Mouse (Mus musculus): ENCODE results near the gene Gal. TPM values are rescaled to one million over a fixed set of nuclear protein-coding genes. Genes with fewer than 3 reads are reported as not detected.

The Gal gene
- polyA plus RNA-seq, 1 experiment from 2014 or later, result 1.0 TPM

DNA sequence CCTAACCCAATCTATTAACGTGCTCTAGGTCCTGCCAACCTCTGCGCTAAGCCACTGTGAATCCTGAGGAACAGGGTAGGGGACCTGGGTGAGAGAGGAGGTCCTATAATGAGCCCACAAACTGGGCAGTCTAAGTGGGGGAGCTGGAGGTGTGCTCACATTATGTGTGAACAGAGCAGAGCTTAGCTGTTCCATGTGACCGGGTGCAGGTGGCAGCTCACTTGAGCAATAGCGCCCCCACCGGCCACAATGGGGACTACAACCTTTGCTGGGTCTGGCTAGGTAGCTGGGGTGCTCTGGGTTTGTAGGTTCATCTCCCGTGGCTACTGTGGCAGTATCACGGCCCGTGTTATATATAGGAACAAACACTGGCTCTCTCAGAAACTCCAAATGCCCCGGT, 22.5 kb upstream of the Gal start:
- Histone ChIP-seq H3K27me3 (no peaks in the 10 kb centered on the region), H3K9me3 (no peaks in the 10 kb centered on the region), H3K4me1 (no peaks in the 10 kb centered on the region), H3K4me3 (no peak overlapping the region), H3K4me2 (no peak overlapping the region), H3K9ac (no peak overlapping the region), H3K36me3 (no peaks in the 10 kb centered on the region), H3K27ac (no peak overlapping the region)
- no peak for ATAC-seq (ENCODE audit: borderline replicate concordance, extremely low read depth, low FRiP score, low TSS enrichment)
- whole genome bisulfite sequencing, result 48% methylated on average over 9 of the region's 9 CpGs

DNA sequence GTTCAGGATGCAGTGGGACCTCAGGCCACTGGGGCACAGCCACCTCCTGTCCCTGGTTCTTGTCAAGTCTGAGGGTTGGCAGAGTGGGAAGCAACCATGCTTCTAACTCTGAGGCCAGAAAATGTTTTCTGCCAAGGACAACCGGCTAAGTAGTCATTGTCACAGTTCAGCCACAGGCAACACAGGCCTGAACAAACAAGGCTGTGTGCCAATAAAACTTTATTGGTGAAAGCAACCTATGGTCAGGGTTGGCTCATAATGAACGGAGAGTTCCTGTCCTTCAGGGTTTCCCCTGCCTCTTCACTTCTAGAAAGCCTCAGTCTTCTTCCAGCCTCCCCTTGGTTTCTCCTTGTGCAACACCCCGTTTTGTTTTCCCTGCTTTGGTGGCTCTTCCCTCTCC, 21.5 kb upstream of the Gal start:
- no peak for ATAC-seq (ENCODE audit: borderline replicate concordance, extremely low read depth, low FRiP score, low TSS enrichment)
- Histone ChIP-seq H3K4me1 (no peaks in the 10 kb centered on the region), H3K9me3 (no peaks in the 10 kb centered on the region), H3K4me3 (no peak overlapping the region), H3K36me3 (no peaks in the 10 kb centered on the region), H3K9ac (no peak overlapping the region), H3K4me2 (no peak overlapping the region), H3K27ac (no peak overlapping the region), H3K27me3 (no peaks in the 10 kb centered on the region)
- 70% methylated on average over 3 of the region's 3 CpGs for WGBS

DNA sequence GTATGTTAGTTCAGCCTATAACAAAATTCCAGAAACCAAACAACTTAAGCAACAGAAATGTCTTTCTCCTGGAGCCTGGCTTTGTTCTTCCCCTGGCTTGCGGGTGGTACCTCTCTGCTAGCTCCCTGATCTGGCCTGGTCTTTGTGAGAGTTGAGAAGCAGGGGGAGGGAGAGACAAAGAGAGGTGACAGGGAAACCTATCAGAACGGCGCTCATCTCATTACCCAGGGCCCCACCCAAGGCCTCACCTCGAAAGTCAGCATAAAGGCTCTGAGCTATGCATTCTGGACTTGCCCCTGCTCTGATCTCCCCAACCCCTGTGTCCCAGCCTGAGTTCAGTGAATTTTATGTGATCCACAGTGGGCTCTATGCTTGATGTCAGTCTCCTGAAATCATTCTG, 20.3 kb upstream of the Gal start:
- no peak overlapping the region for H3K4me2 ChIP-seq
- no peaks in the 10 kb centered on the region for H3K36me3 ChIP-seq
- H3K4me3 ChIP-seq, result no peak overlapping the region
- no peaks in the 10 kb centered on the region for H3K4me1 ChIP-seq
- no peak overlapping the region for H3K9ac ChIP-seq
- H3K27me3 ChIP-seq, result no peaks in the 10 kb centered on the region
- H3K9me3 ChIP-seq, result no peaks in the 10 kb centered on the region
- no peak for ATAC-seq (ENCODE audit: borderline replicate concordance, extremely low read depth, low FRiP score, low TSS enrichment)
- 41% methylated on average over 4 of the region's 4 CpGs for WGBS
- no peak overlapping the region for H3K27ac ChIP-seq

DNA sequence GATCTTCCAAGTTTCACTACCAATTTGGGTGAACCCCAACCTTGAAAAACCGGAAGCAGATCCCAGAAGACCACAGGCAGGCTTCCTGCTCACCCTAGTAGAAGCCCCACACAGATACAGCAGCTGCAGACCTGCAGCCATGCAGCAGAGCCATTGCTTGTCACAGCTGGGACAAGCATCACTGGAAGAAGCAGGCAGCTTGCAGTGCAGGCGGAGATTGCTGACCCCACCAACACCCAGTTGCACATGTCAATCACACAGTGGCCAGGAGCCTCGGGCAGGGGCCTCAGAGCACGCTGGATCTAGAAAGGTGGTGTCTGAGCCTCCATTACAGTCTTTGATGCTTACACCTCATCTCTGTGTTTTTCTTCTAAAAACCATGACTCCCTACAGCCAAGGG, 19.8 kb upstream of the Gal start:
- no peaks in the 10 kb centered on the region for H3K4me1 ChIP-seq
- no peak overlapping the region for H3K27ac ChIP-seq
- H3K36me3 ChIP-seq, result no peaks in the 10 kb centered on the region
- no peaks in the 10 kb centered on the region for H3K9me3 ChIP-seq
- no peak overlapping the region for H3K9ac ChIP-seq
- 31% methylated on average over 4 of the region's 4 CpGs for WGBS
- no peak overlapping the region for H3K4me3 ChIP-seq
- no peaks in the 10 kb centered on the region for H3K27me3 ChIP-seq
- no peak overlapping the region for H3K4me2 ChIP-seq
- no peak for ATAC-seq (ENCODE audit: borderline replicate concordance, extremely low read depth, low FRiP score, low TSS enrichment)

DNA sequence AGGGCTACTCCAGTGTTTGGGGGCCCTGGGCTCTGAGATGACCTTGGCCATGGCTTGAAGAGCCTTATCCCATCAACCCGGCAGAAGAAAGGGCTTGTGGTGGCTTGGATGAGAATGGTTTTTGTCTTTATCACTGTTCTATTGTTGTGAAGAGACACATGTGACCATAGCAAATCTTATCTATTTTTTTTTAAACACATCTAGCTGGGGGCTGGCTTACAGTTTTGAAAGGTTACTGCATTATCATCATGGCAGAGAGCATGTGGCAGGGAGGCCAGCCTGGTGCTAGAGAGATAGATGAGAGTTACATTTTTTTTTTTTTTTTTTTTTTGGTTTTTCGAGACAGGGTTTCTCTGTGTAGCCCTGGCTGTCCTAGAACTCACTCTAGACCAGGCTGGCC, 17.6 kb upstream of the Gal start:
- Histone ChIP-seq H3K27me3 (no peaks in the 10 kb centered on the region), H3K9me3 (no peaks in the 10 kb centered on the region), H3K9ac (no peak overlapping the region), H3K4me3 (no peak overlapping the region), H3K4me1 (no peaks in the 10 kb centered on the region), H3K4me2 (no peak overlapping the region), H3K36me3 (no peaks in the 10 kb centered on the region), H3K27ac (no peak overlapping the region)
- ATAC-seq (ENCODE audit: borderline replicate concordance, extremely low read depth, low FRiP score, low TSS enrichment), result no peak
- WGBS, result 67% methylated on average over 2 of the region's 2 CpGs

DNA sequence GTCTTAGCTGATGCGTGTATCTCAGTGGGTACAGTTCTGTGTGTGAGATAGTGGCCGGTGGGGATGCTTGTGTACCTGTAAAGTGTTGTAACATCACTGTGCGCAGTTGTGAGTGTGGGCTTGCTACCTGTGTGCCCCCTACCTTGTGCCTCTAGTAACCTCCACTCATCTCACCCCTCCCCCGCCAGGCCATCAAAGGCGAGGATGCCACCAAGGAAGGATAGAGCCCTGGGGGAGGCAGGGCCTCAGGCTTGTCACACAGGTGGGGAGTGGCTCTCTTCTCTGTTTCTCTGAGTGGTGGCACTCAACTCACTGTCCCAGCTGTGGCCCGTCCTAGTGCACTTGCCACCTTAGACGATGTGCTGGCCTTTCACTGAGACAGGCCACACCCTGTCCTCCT, 16.7 kb upstream of the Gal start:
- Histone ChIP-seq H3K4me2 (no peak overlapping the region), H3K27ac (no peak overlapping the region), H3K9ac (no peak overlapping the region), H3K36me3 (no peaks in the 10 kb centered on the region), H3K27me3 (no peaks in the 10 kb centered on the region), H3K4me1 (no peaks in the 10 kb centered on the region), H3K4me3 (no peak overlapping the region), H3K9me3 (no peaks in the 10 kb centered on the region)
- no peak for ATAC-seq (ENCODE audit: borderline replicate concordance, extremely low read depth, low FRiP score, low TSS enrichment)
- 59% methylated on average over 7 of the region's 7 CpGs for WGBS

DNA sequence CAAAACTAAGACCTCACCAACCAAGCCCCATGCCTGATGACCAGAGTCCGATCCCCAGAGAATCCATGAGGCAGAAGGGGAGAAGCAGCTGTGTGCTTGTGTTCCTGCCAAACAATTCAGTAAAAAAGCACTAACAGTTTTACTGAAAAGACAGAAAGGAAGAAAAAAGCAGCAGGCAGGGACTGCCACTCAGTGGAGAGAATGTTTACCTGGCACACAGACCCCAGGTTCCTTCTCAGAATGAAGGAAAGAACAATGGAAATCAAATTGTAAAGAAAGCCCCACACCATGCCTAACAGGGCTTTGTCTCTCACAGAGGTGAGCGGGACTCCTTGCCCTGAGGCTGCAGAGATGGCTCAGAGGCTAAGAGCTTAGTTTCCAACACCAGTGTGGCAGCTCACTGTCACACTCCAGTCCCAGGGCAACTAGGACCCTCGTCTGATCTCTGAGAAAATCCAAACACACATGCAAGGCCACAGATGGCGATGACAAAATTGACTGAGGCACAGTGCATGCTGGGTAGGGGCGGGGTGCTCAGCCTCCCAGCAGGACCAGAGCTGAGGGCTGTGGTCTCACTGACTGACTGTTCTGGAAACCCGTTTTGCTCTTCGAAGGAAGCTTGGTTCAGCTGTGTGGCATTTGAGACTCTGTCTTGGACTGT, 14.9 kb upstream of the Gal start:
- no peak overlapping the region for H3K27ac ChIP-seq
- ATAC-seq (ENCODE audit: borderline replicate concordance, extremely low read depth, low FRiP score, low TSS enrichment), result no peak
- 42% methylated on average over 7 of the region's 7 CpGs for WGBS
- no peaks in the 10 kb centered on the region for H3K27me3 ChIP-seq
- no peak overlapping the region for H3K9ac ChIP-seq
- no peaks in the 10 kb centered on the region for H3K4me1 ChIP-seq
- no peaks in the 10 kb centered on the region for H3K9me3 ChIP-seq
- no peak overlapping the region for H3K4me3 ChIP-seq
- no peak overlapping the region for H3K4me2 ChIP-seq
- no peaks in the 10 kb centered on the region for H3K36me3 ChIP-seq

DNA sequence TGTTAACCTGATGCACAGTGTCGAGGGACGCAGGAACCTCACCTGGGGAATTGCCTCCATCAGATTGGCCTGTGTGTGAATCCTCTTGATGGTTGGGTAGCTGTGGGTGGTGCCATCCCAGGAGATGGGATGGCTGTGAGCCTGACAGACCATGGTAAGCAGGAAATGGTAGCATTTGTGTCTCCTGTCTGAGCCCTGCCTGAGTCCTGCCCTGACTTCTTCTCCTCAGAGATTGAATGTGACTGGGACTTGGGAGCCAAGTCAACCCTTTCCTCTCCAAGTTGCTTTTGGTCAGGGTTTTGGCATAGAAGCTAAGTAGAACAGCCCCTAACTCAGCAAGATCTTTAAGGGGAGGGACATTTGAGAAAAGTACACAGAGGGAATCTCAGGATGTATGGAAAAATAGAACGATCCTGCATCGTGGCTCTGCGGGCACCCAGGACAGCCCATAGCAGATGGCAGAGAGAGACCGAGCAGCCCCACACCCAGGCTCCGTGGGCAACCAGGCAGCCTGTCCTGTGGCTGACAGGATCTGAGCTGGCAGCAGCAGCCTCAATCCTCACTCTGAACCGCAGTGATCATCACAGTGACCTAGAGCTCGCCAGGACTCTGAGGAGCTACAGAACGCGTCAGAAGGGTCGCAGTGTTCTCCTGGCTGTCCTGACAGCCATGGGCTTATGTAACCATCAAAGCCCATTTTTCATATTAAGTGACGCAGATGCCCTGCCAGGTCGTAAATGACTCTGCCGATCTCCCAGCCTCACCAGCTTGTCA, 13.9 kb upstream of the Gal start:
- Histone ChIP-seq H3K27ac (no peak overlapping the region), H3K4me1 (no peaks in the 10 kb centered on the region), H3K4me2 (no peak overlapping the region), H3K9me3 (no peaks in the 10 kb centered on the region), H3K36me3 (no peaks in the 10 kb centered on the region), H3K27me3 (no peaks in the 10 kb centered on the region), H3K4me3 (no peak overlapping the region), H3K9ac (no peak overlapping the region)
- WGBS, result 65% methylated on average over 15 of the region's 15 CpGs
- no peak for ATAC-seq (ENCODE audit: borderline replicate concordance, extremely low read depth, low FRiP score, low TSS enrichment)

DNA sequence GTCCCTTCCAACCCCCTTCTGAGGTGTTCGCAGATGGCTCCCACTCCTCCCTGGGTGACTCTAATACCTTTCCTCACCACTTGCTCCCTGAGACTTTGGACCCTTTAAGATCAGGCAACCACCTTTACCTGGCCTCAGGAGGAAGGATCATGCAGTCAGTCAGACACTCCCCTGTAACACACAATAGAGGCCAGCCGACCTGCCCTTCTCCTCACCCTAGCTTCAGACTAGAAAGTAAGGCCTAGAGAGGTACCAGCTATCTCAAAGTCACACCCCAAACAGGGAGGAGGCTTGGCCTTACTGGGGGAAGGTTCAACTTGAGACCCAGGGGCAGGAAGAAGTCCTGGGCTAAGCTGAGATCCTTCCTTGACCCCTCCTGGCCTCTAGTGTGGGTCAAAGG, 9.9 kb upstream of the Gal start:
- Histone ChIP-seq H3K4me1 (0 out of 2 replicates have a peak, but pooled peaks cover 3% of the 10 kb centered on the region), H3K9me3 (no peaks in the 10 kb centered on the region), H3K4me3 (no peak overlapping the region), H3K36me3 (no peaks in the 10 kb centered on the region), H3K27me3 (no peaks in the 10 kb centered on the region), H3K9ac (no peak overlapping the region), H3K27ac (no peak overlapping the region), H3K4me2 (no peak overlapping the region)
- ATAC-seq (ENCODE audit: borderline replicate concordance, extremely low read depth, low FRiP score, low TSS enrichment), result no peak
- 56% methylated on average over 2 of the region's 2 CpGs for WGBS

DNA sequence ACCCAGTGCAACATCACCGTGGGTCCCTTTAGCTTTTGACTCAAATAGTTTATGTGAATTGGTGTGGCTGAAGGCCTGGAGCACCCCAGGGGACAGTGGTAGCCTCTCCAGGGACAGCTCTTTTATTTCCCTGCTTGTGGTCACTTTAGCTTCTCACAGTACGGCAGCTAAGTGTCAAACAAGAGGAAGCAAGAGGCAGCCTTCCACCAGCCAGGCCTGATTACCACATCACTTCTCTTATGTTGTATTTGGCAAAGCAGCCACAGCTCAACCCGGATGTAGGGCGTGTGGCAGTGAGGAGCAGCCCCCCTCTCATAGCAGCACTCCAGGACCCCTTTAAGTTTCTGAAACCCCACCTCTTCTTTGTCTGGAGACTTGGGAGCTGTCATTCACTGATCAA, 8.6 kb upstream of the Gal start:
- 31% methylated on average over 4 of the region's 4 CpGs for WGBS
- ATAC-seq (ENCODE audit: borderline replicate concordance, extremely low read depth, low FRiP score, low TSS enrichment), result no peak
- no peaks in the 10 kb centered on the region for H3K9me3 ChIP-seq
- no peak overlapping the region for H3K27ac ChIP-seq
- 0 out of 2 replicates have a peak, but pooled peaks cover 3% of the 10 kb centered on the region for H3K4me1 ChIP-seq
- H3K4me3 ChIP-seq, result no peak overlapping the region
- H3K9ac ChIP-seq, result no peak overlapping the region
- H3K4me2 ChIP-seq, result no peak overlapping the region
- H3K36me3 ChIP-seq, result no peaks in the 10 kb centered on the region
- H3K27me3 ChIP-seq, result no peaks in the 10 kb centered on the region

DNA sequence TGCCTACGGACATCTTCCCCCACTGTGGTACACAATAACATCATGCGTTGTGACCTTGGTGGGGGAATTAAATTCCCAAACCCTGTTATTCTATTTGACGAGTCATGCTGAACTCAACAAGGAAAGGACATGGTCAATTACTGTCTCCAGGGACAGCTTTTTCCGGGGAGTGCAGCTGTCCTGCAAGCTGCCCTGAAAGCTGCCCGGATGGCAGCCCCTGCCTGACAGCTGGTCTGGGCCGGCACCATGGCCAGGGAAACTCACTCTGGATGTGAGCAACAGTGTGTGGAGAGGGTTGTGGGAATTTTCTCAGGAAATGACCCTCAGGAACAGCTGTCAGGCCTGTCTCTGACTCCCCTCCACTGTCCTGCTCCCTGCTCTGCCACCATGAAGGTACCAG, 8.1 kb upstream of the Gal start:
- ATAC-seq (ENCODE audit: borderline replicate concordance, extremely low read depth, low FRiP score, low TSS enrichment), result no peak
- Histone ChIP-seq H3K4me1 (0 out of 2 replicates have a peak, but pooled peaks cover 3% of the 10 kb centered on the region), H3K27me3 (no peaks in the 10 kb centered on the region), H3K36me3 (no peaks in the 10 kb centered on the region), H3K27ac (no peak overlapping the region), H3K9me3 (no peaks in the 10 kb centered on the region), H3K4me2 (no peak overlapping the region), H3K4me3 (no peak overlapping the region), H3K9ac (no peak overlapping the region)
- WGBS, result 67% methylated on average over 6 of the region's 6 CpGs

DNA sequence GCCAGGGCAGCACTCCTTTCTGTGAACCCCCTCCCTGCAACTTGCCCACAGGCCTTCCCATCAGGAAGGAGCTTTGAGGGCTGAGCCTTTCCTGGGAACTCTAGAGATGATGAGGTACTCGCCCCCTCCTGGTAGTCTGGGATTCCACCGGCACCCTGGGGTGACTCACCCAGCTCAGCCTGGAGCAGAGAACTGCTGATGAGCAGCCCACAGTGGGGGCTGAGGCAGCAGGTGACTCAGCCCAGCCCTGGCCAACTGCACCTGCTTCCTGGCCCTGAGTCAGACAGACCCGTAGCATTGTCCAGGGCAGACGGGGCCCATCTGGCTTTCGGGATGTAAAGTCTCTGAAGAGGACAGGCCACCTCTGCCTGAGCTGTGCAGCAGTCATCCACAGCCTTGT, 4.9 kb upstream of the Gal start:
- H3K9me3 ChIP-seq, result no peaks in the 10 kb centered on the region
- no peak overlapping the region for H3K27ac ChIP-seq
- H3K27me3 ChIP-seq, result peaks cover 11% of the 10 kb centered on the region
- WGBS, result 49% methylated on average over 5 of the region's 5 CpGs
- ATAC-seq (ENCODE audit: borderline replicate concordance, extremely low read depth, low FRiP score, low TSS enrichment), result no peak
- H3K4me3 ChIP-seq, result no peak overlapping the region
- no peak overlapping the region for H3K9ac ChIP-seq
- H3K4me2 ChIP-seq, result no peak overlapping the region
- H3K36me3 ChIP-seq, result no peaks in the 10 kb centered on the region
- H3K4me1 ChIP-seq, result peaks cover 6% of the 10 kb centered on the region
